Mouse (Mus musculus) layer of hippocampus, adult 9-10 months (tissue): ENCODE measurements at regions not wholly inside any gene's neighbourhood (a gene's known extent, or its start where the extent isn't known, plus 50 kb on each side); places are given as distances from the start of the nearest gene placed in this dataset.

Experiments
- DNase-seq: peaks from one replicate; pipeline ENCODE4 v3.0.0; 2022; ENCODE audit warnings: low spot score

GRCm38 (mm10) chr10:56453578-56454069, 76.5 kb downstream of the Gja1 start:
- DNase-seq = no peak

GRCm38 (mm10) chr10:56455867-56456468, 78.8 kb downstream of the Gja1 start:
- no peak for DNase-seq

- no peak for DNase-seq
These were observed 91.4 kb downstream of the Gja1 start for GRCm38 (mm10) chr10:56468537-56468936.

- DNase-seq = no peak
These were observed 92.0 kb downstream of the Gja1 start for GRCm38 (mm10) chr10:56468993-56469712.

- DNase-seq = no peak
These were observed 92.8 kb downstream of the Gja1 start for GRCm38 (mm10) chr10:56469895-56470294.

- no peak for DNase-seq
These were observed 97.8 kb downstream of the Gja1 start for GRCm38 (mm10) chr10:56474951-56475350.

GRCm38 (mm10) chr10:56482156-56482716, 105.1 kb downstream of the Gja1 start:
- DNase-seq = no peak

GRCm38 (mm10) chr10:56484931-56485330, 107.8 kb downstream of the Gja1 start:
- DNase-seq = no peak

- DNase-seq = no peak
These were observed 108.6 kb downstream of the Gja1 start for GRCm38 (mm10) chr10:56485746-56486145.

- no peak for DNase-seq
These were observed 109.5 kb downstream of the Gja1 start for GRCm38 (mm10) chr10:56486584-56486983.

GRCm38 (mm10) chr10:56493461-56493860, 116.3 kb downstream of the Gja1 start:
- no peak for DNase-seq

GRCm38 (mm10) chr10:56495352-56495751, 118.2 kb downstream of the Gja1 start:
- DNase-seq = no peak

- no peak for DNase-seq
These were observed 141.9 kb downstream of the Gja1 start for GRCm38 (mm10) chr10:56519041-56519440.

GRCm38 (mm10) chr10:56525791-56526190, 148.7 kb downstream of the Gja1 start:
- DNase-seq = no peak

GRCm38 (mm10) chr10:56537091-56537490, 160.0 kb downstream of the Gja1 start:
- DNase-seq = no peak

- no peak for DNase-seq
These were observed 162.8 kb downstream of the Gja1 start for GRCm38 (mm10) chr10:56539827-56540511.

- DNase-seq = peak; percentile 32
These were observed 165.0 kb downstream of the Gja1 start for GRCm38 (mm10) chr10:56542106-56542505.

- no peak for DNase-seq
These were observed 168.9 kb downstream of the Gja1 start for GRCm38 (mm10) chr10:56545989-56546388.

GRCm38 (mm10) chr10:56546824-56547223, 169.7 kb downstream of the Gja1 start:
- no peak for DNase-seq

GRCm38 (mm10) chr10:56547825-56548224, 170.7 kb downstream of the Gja1 start:
- DNase-seq = no peak

- DNase-seq = no peak
These were observed 189.8 kb downstream of the Gja1 start for GRCm38 (mm10) chr10:56566836-56567442.

- DNase-seq = peak; percentile 13
These were observed 204.9 kb downstream of the Gja1 start for GRCm38 (mm10) chr10:56582065-56582464.
